Mouse (Mus musculus) liver, postnatal 0 days (tissue): ENCODE measurements at regions not wholly inside any gene's neighbourhood (a gene's known extent, or its start where the extent isn't known, plus 50 kb on each side); places are given as distances from the start of the nearest gene placed in this dataset.
A peak's percentile ranks its signal among the peaks of the same experiment; 100 is the strongest.

Source experiments
- ATAC-seq: fragments of 200-750 bp; cut with Nextera tagmentation; 2 replicates; pipeline ENCODE4 v1.8.0; 2017; ENCODE audit warnings: mild to moderate bottlenecking, moderate library complexity
- DNase-seq: peaks from one replicate; pipeline ENCODE4 v3.0.0-alpha.2; 2016
- H3K27ac ChIP-seq: fragments of 300-500 bp; sonication (generic); 2 replicates; pipeline ENCODE4 v1.5.1; 2014; ENCODE audit warnings: antibody characterized with exemption, moderate library complexity, mild to moderate bottlenecking, low read depth
- H3K27me3 ChIP-seq: fragments of 300-500 bp; sonication (generic); 2 replicates; pipeline ENCODE4 v1.6.1; 2014; ENCODE audit warnings: low read length, control low read depth, mixed read lengths; ENCODE audit not compliant: insufficient read depth
- H3K36me3 ChIP-seq: fragments of 300-500 bp; sonication (generic); replicated peaks from 2 replicates; pipeline ENCODE4 v1.6.1; 2014; ENCODE audit warnings: mild to moderate bottlenecking, control low read depth, low read length, moderate library complexity, mixed read lengths; ENCODE audit not compliant: insufficient read depth
- H3K4me1 ChIP-seq: fragments of 300-500 bp; sonication (generic); 2 replicates; pipeline ENCODE4 v1.6.1; 2014; ENCODE audit warnings: antibody characterized with exemption, mild to moderate bottlenecking, control low read depth; ENCODE audit not compliant: insufficient read depth
- H3K4me2 ChIP-seq: fragments of 300-500 bp; sonication (generic); 2 replicates; pipeline ENCODE4 v1.6.1; 2014; ENCODE audit warnings: low read depth, mild to moderate bottlenecking, low read length, moderate library complexity, mixed read lengths
- H3K4me3 ChIP-seq: fragments of 300-500 bp; sonication (generic); 2 replicates; pipeline ENCODE4 v1.5.1; 2014; ENCODE audit warnings: low read depth, low read length
- H3K9ac ChIP-seq: fragments of 300-500 bp; sonication (generic); replicated peaks from 2 replicates; pipeline ENCODE4 v1.6.1; 2014; ENCODE audit warnings: mild to moderate bottlenecking, moderate library complexity
- H3K9me3 ChIP-seq: fragments of 300-500 bp; sonication (generic); 2 replicates; pipeline ENCODE4 v1.6.1; 2016; ENCODE audit warnings: mild to moderate bottlenecking, control low read depth, low read length, mixed read lengths
- CTCF ChIP-seq: sonication (generic); IDR thresholded peaks from 2 replicates; pipeline ENCODE4 v1.5.1; 2016; ENCODE audit warnings: antibody characterized with exemption, low read depth
- EP300 ChIP-seq: IDR thresholded peaks from 2 replicates; pipeline ENCODE4 v1.6.1; 2016; ENCODE audit warnings: antibody characterized with exemption, low read depth, mild to moderate bottlenecking
- WGBS: fragments of 180-500 bp; shearing (Covaris S2); extraction: QIAGEN DNeasy Blood & Tissue Kit; methylation state at CpG from one replicate; pipeline ENCODE4 v1.1.7; 2014; ENCODE audit not compliant: insufficient replicate concordance; 5-methylcytosine and 5-hydroxymethylcytosine counted together

DNA sequence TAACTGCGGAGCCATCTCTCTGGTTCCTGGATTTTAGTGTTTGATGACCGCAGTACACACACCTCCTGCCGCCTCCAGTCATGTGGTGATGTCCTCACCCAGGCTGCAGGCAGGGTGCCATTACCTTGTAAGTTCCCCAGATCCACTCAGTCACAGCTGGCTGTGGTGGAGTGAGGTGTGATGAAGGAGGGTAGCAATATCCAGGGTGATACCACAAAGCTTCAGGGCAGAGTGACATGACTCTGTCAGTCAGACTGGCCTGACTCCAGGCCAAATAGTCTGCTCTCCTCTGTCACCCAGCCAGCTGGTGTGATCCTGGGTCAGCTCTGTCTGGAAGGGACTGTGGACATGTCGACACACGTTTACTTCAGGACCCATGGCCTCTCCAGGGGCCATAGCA, 183.7 kb downstream of the Utp6 start:
- Histone ChIP-seq H3K36me3 (no peaks in the 10 kb centered on the region), H3K9ac (no peak overlapping the region), H3K4me1 (peaks cover 33% of the 10 kb centered on the region), H3K4me2 (no peak overlapping the region), H3K27ac (peak overlapping the region; percentile 69), H3K4me3 (no peak overlapping the region), H3K9me3 (no peaks in the 10 kb centered on the region), H3K27me3 (no peaks in the 10 kb centered on the region)
- peak; percentile 87 for ATAC-seq
- no peak for TF ChIP-seq CTCF
- no peak for TF ChIP-seq EP300
- peak; percentile 67 for DNase-seq
- 59% methylated on average over 5 of the region's 5 CpGs for WGBS

- WGBS: 10% methylated on average over 2 of the region's 2 CpGs
- no peak overlapping the region for H3K9ac ChIP-seq
- peak overlapping the region; percentile 69 for H3K27ac ChIP-seq
- no peak overlapping the region for H3K4me2 ChIP-seq
- no peaks in the 10 kb centered on the region for H3K36me3 ChIP-seq
- no peak overlapping the region for H3K4me3 ChIP-seq
- no peaks in the 10 kb centered on the region for H3K27me3 ChIP-seq
- H3K9me3 ChIP-seq: no peaks in the 10 kb centered on the region
- H3K4me1 ChIP-seq: peaks cover 33% of the 10 kb centered on the region
- ATAC-seq (peak; percentile 51), DNase-seq (peak; percentile 55)
- no peak for TF ChIP-seq EP300
- no peak for TF ChIP-seq CTCF
These were observed 184.2 kb downstream of the Utp6 start for GRCm38 (mm10) chr11:79777988-79778387.

GRCm38 (mm10) chr11:79776577-79776976, 185.6 kb downstream of the Rab11fip4 start:
- Histone ChIP-seq H3K36me3 (no peaks in the 10 kb centered on the region), H3K9me3 (no peaks in the 10 kb centered on the region), H3K27ac (no peak overlapping the region), H3K9ac (no peak overlapping the region), H3K4me1 (peaks cover 35% of the 10 kb centered on the region), H3K4me3 (no peak overlapping the region), H3K27me3 (no peaks in the 10 kb centered on the region), H3K4me2 (no peak overlapping the region)
- DNase-seq (no peak), ATAC-seq (no peak)
- WGBS: 79% methylated on average over 6 of the region's 6 CpGs
- TF ChIP-seq EP300: no peak
- no peak for TF ChIP-seq CTCF

DNA sequence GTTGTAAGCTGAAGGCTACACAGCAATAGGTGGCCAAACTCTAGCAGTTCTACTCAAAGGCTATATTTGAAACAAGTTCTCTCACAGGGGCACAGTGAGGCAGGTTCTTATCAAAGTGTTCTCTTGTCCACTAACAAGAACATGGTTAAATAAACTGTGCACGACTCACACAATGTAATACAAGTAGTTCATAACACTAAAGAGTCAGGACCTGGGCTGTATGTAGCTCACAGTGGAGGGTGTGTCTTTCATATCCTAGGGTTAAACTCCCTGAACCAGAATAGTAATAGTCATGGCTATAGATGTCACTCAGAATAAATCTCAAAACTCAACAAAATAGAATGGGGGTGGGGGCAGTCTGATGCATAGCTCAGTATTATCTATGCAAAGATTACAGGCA, 182.7 kb downstream of the Rab11fip4 start:
- no peak for DNase-seq
- ATAC-seq: no peak

DNA sequence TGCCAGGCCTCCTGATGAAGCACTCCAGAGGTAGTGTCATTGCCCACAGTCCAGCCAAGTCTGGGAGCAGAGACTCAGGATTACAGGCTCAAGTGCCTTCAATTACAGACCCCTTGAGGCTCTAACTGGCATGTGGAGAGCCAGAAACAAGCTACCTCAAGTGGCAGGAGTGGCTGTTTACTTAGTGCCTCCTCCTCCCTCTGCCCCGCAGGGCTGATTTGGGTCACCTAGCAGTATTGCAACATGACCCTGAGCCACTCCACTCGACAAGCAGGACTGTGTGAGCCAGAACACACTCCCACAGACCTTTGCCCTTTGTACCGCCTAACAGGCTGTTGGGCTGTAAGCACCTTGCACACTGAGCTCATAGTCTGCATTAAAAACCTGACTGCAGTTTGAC, 180.4 kb downstream of the Rab11fip4 start:
- 59% methylated on average over 3 of the region's 3 CpGs for WGBS
- peak; percentile 100 for ATAC-seq
- Histone ChIP-seq H3K9ac (no peak overlapping the region), H3K27me3 (no peaks in the 10 kb centered on the region), H3K4me3 (no peak overlapping the region), H3K36me3 (no peaks in the 10 kb centered on the region), H3K27ac (peak overlapping the region; percentile 94), H3K9me3 (no peaks in the 10 kb centered on the region), H3K4me1 (peaks cover 5% of the 10 kb centered on the region; the same call in 1 of the 2 replicates), H3K4me2 (no peak overlapping the region)
- DNase-seq: peak; percentile 72
- no peak for TF ChIP-seq CTCF
- TF ChIP-seq EP300: peak; percentile 82

More for the DNA sequence above, 182.7 kb downstream of the Rab11fip4 start:
- Histone ChIP-seq H3K4me3 (no peak overlapping the region), H3K27ac (no peak overlapping the region), H3K27me3 (no peaks in the 10 kb centered on the region), H3K9ac (no peak overlapping the region), H3K4me2 (no peak overlapping the region), H3K36me3 (no peaks in the 10 kb centered on the region), H3K9me3 (no peaks in the 10 kb centered on the region), H3K4me1 (peaks cover 23% of the 10 kb centered on the region)
- TF ChIP-seq CTCF: no peak
- TF ChIP-seq EP300: no peak
- 63% methylated on average over 1 of the region's 1 CpGs for WGBS

DNA sequence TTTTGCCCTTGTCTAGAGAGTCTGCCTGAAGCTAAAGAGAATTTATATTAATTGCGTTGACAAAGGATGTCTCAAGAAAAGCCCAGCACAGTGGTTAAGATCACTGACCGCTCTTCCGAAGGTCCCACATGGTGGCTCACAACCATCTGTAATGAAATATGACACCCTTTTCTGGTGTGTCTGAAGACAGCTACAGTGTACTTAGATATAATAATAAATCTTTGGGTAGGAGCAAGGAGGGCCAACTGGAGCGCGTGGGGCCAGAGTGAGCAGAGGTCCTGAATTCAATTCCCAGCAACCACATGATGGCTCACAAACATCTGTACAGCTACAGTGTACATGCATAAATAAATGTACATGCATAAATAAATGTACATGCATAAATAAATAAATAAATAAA, 176.1 kb downstream of the Rab11fip4 start:
- Histone ChIP-seq H3K27ac (no peak overlapping the region), H3K36me3 (no peaks in the 10 kb centered on the region), H3K4me3 (no peak overlapping the region), H3K27me3 (no peaks in the 10 kb centered on the region), H3K9ac (no peak overlapping the region), H3K9me3 (no peaks in the 10 kb centered on the region), H3K4me1 (peaks cover 4% of the 10 kb centered on the region; the same call in 1 of the 2 replicates), H3K4me2 (no peak overlapping the region)
- TF ChIP-seq CTCF (no peak), EP300 (no peak)
- ATAC-seq (no peak), DNase-seq (no peak)
- 86% methylated on average over 5 of the region's 5 CpGs for WGBS

DNA sequence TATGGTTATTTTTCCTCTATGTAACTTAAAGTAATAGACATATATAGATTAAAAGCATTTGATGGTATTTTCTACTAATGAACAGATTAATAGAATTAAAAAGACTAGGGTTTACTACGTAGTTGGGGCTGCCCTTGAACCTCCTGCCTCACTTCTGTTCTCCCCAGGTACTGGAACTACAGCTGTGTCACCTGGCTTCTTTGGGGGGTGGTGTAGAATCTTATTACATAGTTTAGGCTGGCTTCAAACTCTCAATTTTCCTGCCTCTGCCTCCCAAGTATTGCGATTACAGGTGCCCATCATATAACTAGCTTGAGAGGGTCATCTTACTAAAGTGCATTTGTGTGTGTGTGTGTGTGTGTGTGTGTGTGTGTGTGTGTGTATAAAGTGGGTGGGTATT, 175.0 kb downstream of the Rab11fip4 start:
- ATAC-seq (no peak), DNase-seq (no peak)
- no peak overlapping the region for H3K9ac ChIP-seq
- 93% methylated on average over 2 of the region's 2 CpGs for WGBS
- TF ChIP-seq EP300 (no peak), CTCF (no peak)
- no peaks in the 10 kb centered on the region for H3K27me3 ChIP-seq
- H3K4me1 ChIP-seq: no peaks in the 10 kb centered on the region; the same call in 1 of the 2 replicates
- H3K36me3 ChIP-seq: no peaks in the 10 kb centered on the region
- no peak overlapping the region for H3K4me3 ChIP-seq
- no peak overlapping the region for H3K4me2 ChIP-seq
- H3K9me3 ChIP-seq: no peaks in the 10 kb centered on the region
- no peak overlapping the region for H3K27ac ChIP-seq
